Mouse (Mus musculus): Measurements from ENCODE around the gene Gpr4. TPM values are rescaled to one million over a fixed set of nuclear protein-coding genes. Genes with fewer than 3 reads are reported as not detected.
A peak's percentile ranks its signal among the peaks of the same experiment; 100 is the strongest.

Gene Gpr4
- polyA plus RNA-seq, 1 experiment from 2014 or later = 1.3 TPM

DNA sequence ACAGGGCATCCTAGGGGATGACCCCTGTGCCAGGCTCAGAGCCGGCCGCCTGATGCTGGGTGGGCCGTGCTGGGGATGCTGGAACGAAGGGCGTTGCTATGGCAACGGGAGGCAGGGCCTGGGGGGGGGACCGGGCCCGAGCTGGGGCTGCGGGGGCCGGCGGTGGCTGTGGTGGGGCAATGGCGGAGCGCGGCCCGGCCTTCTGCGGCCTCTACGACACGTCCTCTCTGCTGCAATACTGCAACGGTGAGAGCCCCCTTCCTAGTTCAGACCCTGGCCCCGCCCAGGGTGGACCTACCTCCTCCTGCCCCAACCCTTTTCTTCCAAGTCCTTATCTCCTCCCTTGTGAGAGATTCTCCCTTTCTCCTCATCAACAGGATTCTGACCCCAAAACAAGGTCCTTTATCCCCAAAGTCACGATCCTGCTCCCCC is 35.8 kb upstream of the Gpr4 start:
- Histone ChIP-seq H3K4me1 (replicated peaks; ENCODE audit: control insufficient read depth, insufficient read depth, low read length) (0 out of 2 replicates have a peak, but pooled peaks cover 3% of the 10 kb centered on the region), H3K4me2 (replicated peaks; ENCODE audit: low read depth) (no peak overlapping the region; the same call in 1 of the 2 replicates), H3K9ac (ENCODE audit: low read depth, low read length) (no peak overlapping the region), H3K9me3 (ENCODE audit: control insufficient read depth) (0 out of 2 replicates have a peak, but pooled peaks cover 4% of the 10 kb centered on the region), H3K4me3 (ENCODE audit: low read depth, low read length) (0 out of 2 replicates have a peak overlapping the region, but pooled peaks have one; percentile 12), H3K36me3 (ENCODE audit: control insufficient read depth, insufficient read depth) (no peaks in the 10 kb centered on the region), H3K27ac (ENCODE audit: low read depth, low read length) (no peak overlapping the region), H3K27me3 (replicated peaks; ENCODE audit: control insufficient read depth, insufficient read depth, low read length) (peaks cover 48% of the 10 kb centered on the region)
- TF ChIP-seq CTCF (IDR thresholded peaks at IDR 0.05; ENCODE audit: low read depth) = no peak
- WGBS = 8% methylated on average over 21 of the region's 21 CpGs
- no peak for ATAC-seq

DNA sequence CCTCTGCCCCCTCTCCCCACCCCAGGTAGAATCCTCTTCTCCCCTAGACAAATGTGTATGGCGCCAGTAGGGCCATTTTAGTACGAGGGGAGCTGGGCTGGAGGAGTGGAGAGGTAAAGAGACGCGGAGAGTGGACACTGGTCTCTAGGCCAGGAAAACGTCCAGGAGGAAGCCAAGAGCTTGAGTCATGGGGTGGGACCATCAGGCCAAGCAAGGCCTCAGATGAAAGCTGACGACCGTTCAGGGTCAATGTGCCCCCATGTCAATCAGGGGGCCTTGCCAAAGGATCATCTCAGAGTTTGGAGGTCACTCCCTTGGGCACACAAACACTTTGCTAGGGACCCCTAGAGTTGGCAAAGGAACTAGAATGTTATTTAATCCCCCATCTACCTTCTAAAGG is 35.1 kb upstream of the Gpr4 start:
- 75% methylated on average over 7 of the region's 7 CpGs for WGBS

DNA sequence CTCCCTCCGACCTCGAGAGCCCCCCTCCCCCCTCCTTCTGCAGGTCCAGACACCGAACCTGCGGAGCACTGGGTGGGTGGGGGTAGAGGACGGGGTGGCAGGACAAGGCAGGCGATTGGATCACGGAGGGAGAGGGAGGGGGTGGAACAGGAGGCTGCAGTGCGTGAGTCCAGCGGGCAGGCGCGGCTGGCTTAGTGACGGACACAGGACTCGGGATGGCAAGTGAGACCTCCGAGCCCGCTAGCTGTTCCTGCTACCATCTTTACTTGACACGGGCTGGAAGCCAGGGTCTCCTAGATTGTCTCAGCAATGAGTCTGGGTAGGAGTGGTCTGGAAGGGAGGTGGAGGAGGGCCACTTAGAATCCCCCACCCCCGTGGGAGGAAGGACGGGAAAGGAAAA is 34.3 kb upstream of the Gpr4 start:
- no peak for TF ChIP-seq CTCF (IDR thresholded peaks at IDR 0.05; ENCODE audit: low read depth)
- no peak overlapping the region for H3K27ac ChIP-seq (ENCODE audit: low read depth, low read length)

More for the DNA sequence above, 35.1 kb upstream of the Gpr4 start:
- H3K27ac ChIP-seq (ENCODE audit: low read depth, low read length) = no peak overlapping the region
- peaks cover 48% of the 10 kb centered on the region for H3K27me3 ChIP-seq (replicated peaks; ENCODE audit: control insufficient read depth, insufficient read depth, low read length)
- H3K4me3 ChIP-seq (ENCODE audit: low read depth, low read length) = no peak overlapping the region
- H3K4me2 ChIP-seq (replicated peaks; ENCODE audit: low read depth) = no peak overlapping the region
- H3K36me3 ChIP-seq (ENCODE audit: control insufficient read depth, insufficient read depth) = no peaks in the 10 kb centered on the region
- 0 out of 2 replicates have a peak, but pooled peaks cover 4% of the 10 kb centered on the region for H3K9me3 ChIP-seq (ENCODE audit: control insufficient read depth)
- ATAC-seq = no peak
- no peak for TF ChIP-seq CTCF (IDR thresholded peaks at IDR 0.05; ENCODE audit: low read depth)
- H3K9ac ChIP-seq (ENCODE audit: low read depth, low read length) = no peak overlapping the region
- H3K4me1 ChIP-seq (replicated peaks; ENCODE audit: control insufficient read depth, insufficient read depth, low read length) = 0 out of 2 replicates have a peak, but pooled peaks cover 4% of the 10 kb centered on the region

DNA sequence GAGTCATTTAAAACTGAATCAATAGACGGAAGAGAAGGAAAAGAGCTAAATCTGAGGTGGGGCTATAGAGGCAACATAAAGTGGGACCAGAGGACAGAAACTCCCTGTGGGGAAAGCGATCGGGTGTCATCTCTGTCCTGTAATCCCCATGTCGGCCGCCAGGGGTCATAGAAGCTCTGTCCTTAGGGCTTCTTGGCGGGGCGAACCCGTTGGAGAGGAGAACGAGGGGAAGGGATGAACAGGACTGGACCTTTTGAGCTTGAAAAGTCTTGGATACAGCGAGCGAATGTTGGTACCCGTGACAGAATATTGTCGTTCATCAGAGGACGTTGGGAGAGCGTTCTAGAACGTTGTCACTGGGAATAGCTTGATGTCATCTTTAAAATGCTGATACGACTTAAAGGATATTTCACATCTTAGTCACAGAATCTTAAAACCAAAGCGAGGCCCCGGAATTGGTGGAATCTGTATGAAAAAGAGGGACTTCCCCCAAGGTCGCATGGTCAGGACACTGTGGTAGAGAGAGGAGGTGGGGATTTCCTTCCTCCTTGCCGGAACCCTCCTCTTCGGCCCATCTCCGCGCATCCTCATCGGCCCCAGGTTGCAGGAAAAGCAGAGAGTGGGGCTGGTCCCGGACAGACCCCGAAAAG is 33.8 kb upstream of the Gpr4 start:
- peak; percentile 92 for TF ChIP-seq CTCF (IDR thresholded peaks at IDR 0.05; ENCODE audit: low read depth)
- peaks cover 48% of the 10 kb centered on the region for H3K27me3 ChIP-seq (replicated peaks; ENCODE audit: control insufficient read depth, insufficient read depth, low read length)
- H3K36me3 ChIP-seq (ENCODE audit: control insufficient read depth, insufficient read depth) = no peaks in the 10 kb centered on the region
- no peak overlapping the region for H3K27ac ChIP-seq (ENCODE audit: low read depth, low read length)
- no peak for ATAC-seq
- 8% methylated on average over 27 of the region's 27 CpGs for WGBS
- 0 out of 2 replicates have a peak, but pooled peaks cover 4% of the 10 kb centered on the region for H3K4me1 ChIP-seq (replicated peaks; ENCODE audit: control insufficient read depth, insufficient read depth, low read length)
- 0 out of 2 replicates have a peak, but pooled peaks cover 4% of the 10 kb centered on the region for H3K9me3 ChIP-seq (ENCODE audit: control insufficient read depth)
- H3K9ac ChIP-seq (ENCODE audit: low read depth, low read length) = peak overlapping the region; percentile 11; the same call in 1 of the 2 replicates
- H3K4me3 ChIP-seq (ENCODE audit: low read depth, low read length) = no peak overlapping the region; the same call in 1 of the 2 replicates
- H3K4me2 ChIP-seq (replicated peaks; ENCODE audit: low read depth) = peak overlapping the region; percentile 48; the same call in 1 of the 2 replicates

More for the DNA sequence above, 34.3 kb upstream of the Gpr4 start:
- Histone ChIP-seq H3K27me3 (replicated peaks; ENCODE audit: control insufficient read depth, insufficient read depth, low read length) (peaks cover 48% of the 10 kb centered on the region), H3K4me2 (replicated peaks; ENCODE audit: low read depth) (no peak overlapping the region), H3K9me3 (ENCODE audit: control insufficient read depth) (0 out of 2 replicates have a peak, but pooled peaks cover 4% of the 10 kb centered on the region), H3K4me1 (replicated peaks; ENCODE audit: control insufficient read depth, insufficient read depth, low read length) (0 out of 2 replicates have a peak, but pooled peaks cover 4% of the 10 kb centered on the region), H3K9ac (ENCODE audit: low read depth, low read length) (peak overlapping the region; percentile 11; the same call in 1 of the 2 replicates), H3K4me3 (ENCODE audit: low read depth, low read length) (no peak overlapping the region; the same call in none of the 2 replicates), H3K36me3 (ENCODE audit: control insufficient read depth, insufficient read depth) (no peaks in the 10 kb centered on the region)
- ATAC-seq = no peak
- 18% methylated on average over 18 of the region's 18 CpGs for WGBS

DNA sequence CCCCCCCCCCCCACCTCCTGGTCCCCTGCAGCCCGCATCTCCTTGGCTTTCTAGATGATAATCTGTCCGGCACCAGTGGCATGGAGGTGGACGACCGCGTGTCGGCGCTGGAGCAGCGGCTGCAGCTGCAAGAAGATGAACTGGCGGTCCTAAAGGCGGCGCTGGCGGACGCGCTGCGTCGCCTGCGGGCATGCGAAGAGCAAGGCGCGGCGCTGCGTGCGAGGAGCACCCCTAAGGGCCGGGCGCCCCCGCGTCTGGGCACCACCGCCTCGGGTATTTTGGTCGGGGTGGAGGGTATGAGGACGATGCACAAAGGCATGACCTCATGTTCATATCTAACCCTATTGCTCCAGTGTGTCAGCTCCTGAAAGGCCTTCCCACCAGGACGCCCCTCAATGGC is 33.2 kb upstream of the Gpr4 start:
- WGBS = under 1% methylated on average over 32 of the region's 32 CpGs
- Histone ChIP-seq H3K4me2 (replicated peaks; ENCODE audit: low read depth) (peak overlapping the region; percentile 48), H3K27me3 (replicated peaks; ENCODE audit: control insufficient read depth, insufficient read depth, low read length) (peaks cover 48% of the 10 kb centered on the region), H3K4me1 (replicated peaks; ENCODE audit: control insufficient read depth, insufficient read depth, low read length) (0 out of 2 replicates have a peak, but pooled peaks cover 4% of the 10 kb centered on the region), H3K27ac (ENCODE audit: low read depth, low read length) (no peak overlapping the region), H3K9ac (ENCODE audit: low read depth, low read length) (no peak overlapping the region), H3K9me3 (ENCODE audit: control insufficient read depth) (0 out of 2 replicates have a peak, but pooled peaks cover 4% of the 10 kb centered on the region), H3K4me3 (ENCODE audit: low read depth, low read length) (0 out of 2 replicates have a peak overlapping the region, but pooled peaks have one; percentile 1), H3K36me3 (ENCODE audit: control insufficient read depth, insufficient read depth) (no peaks in the 10 kb centered on the region)
- peak; percentile 7; the same call in 1 of the 2 replicates for ATAC-seq
- peak; percentile 90 for TF ChIP-seq CTCF (IDR thresholded peaks at IDR 0.05; ENCODE audit: low read depth)

DNA sequence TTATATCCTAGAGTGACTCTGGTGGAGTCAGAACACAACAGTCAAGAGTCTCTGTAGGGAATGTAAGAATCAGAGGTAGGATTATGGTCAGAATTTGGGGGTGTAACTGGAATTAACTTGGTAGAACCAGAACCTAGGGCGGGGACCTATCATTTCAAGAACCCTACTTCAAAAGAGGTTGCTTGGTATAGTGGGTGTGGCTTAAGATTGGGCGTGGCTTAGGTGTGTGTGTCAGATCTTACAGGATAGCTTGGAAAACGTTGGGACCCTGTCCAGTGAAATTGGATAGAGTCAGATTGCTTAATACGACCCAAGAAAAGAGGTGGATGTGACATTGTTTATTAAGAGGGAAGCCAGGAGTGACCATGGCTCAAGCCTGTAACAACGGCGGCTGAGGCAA is 32.4 kb upstream of the Gpr4 start:
- no peaks in the 10 kb centered on the region for H3K36me3 ChIP-seq (ENCODE audit: control insufficient read depth, insufficient read depth)
- no peak for ATAC-seq

More for the DNA sequence above, 32.4 kb upstream of the Gpr4 start:
- H3K9ac ChIP-seq (ENCODE audit: low read depth, low read length) = no peak overlapping the region
- H3K4me1 ChIP-seq (replicated peaks; ENCODE audit: control insufficient read depth, insufficient read depth, low read length) = 0 out of 2 replicates have a peak, but pooled peaks cover 4% of the 10 kb centered on the region
- 0 out of 2 replicates have a peak, but pooled peaks cover 4% of the 10 kb centered on the region for H3K9me3 ChIP-seq (ENCODE audit: control insufficient read depth)
- WGBS = 41% methylated on average over 6 of the region's 6 CpGs
- H3K27me3 ChIP-seq (replicated peaks; ENCODE audit: control insufficient read depth, insufficient read depth, low read length) = peaks cover 48% of the 10 kb centered on the region
- TF ChIP-seq CTCF (IDR thresholded peaks at IDR 0.05; ENCODE audit: low read depth) = no peak
- peak overlapping the region; percentile 48; the same call in 1 of the 2 replicates for H3K4me2 ChIP-seq (replicated peaks; ENCODE audit: low read depth)
- H3K4me3 ChIP-seq (ENCODE audit: low read depth, low read length) = no peak overlapping the region
- H3K27ac ChIP-seq (ENCODE audit: low read depth, low read length) = no peak overlapping the region

All from intestine, postnatal 0 days (tissue).